Mouse (Mus musculus): ENCODE results near the gene Myoc. TPM values are rescaled to one million over a fixed set of nuclear protein-coding genes. Genes with fewer than 3 reads are reported as not detected.

Gene Myoc
- 0.15 and 0.46 TPM in 2 replicates for polyA plus RNA-seq (2015; fragmentation: Nextera tagmentation; extraction: Ambion mirVana)

- H3K27me3 ChIP-seq: no peaks in the 10 kb centered on the region
- no peak for ATAC-seq (ENCODE audit: insufficient number of reproducible peaks, low FRiP score, low TSS enrichment, low read depth)
- H3K4me2 ChIP-seq: no peak within 1 kb of the TSS
- peaks cover 10% of the 10 kb centered on the region; the same call in 1 of the 2 replicates for H3K4me1 ChIP-seq
- H3K4me3 ChIP-seq: no peak within 1 kb of the TSS
- no peaks in the 10 kb centered on the region for H3K36me3 ChIP-seq
- WGBS: 82% methylated on average over 10 of the region's 10 CpGs
- H3K9me3 ChIP-seq: no peaks in the 10 kb centered on the region
- no peak within 1 kb of the TSS for H3K9ac ChIP-seq
- H3K27ac ChIP-seq: no peak within 1 kb of the TSS
These were observed at the start of gene Myoc for GRCm38 (mm10) chr1:162639051-162639750. TSS of gene Myoc (plus strand) at chr1:162639155.

GRCm38 (mm10) chr1:162589443-162589842 lies 49.5 kb upstream of the Myoc start:
- no peak for ATAC-seq (ENCODE audit: insufficient number of reproducible peaks, low FRiP score, low TSS enrichment, low read depth)
- H3K4me2 ChIP-seq: no peak overlapping the region
- H3K27me3 ChIP-seq: no peaks in the 10 kb centered on the region
- WGBS: 17% methylated on average over 9 of the region's 9 CpGs
- H3K36me3 ChIP-seq: peaks cover 26% of the 10 kb centered on the region
- no peak overlapping the region for H3K27ac ChIP-seq
- H3K9me3 ChIP-seq: no peaks in the 10 kb centered on the region
- H3K4me1 ChIP-seq: no peaks in the 10 kb centered on the region
- H3K9ac ChIP-seq: no peak overlapping the region
- no peak overlapping the region for H3K4me3 ChIP-seq

- Histone ChIP-seq H3K27ac (no peak overlapping the region), H3K27me3 (no peaks in the 10 kb centered on the region), H3K4me3 (no peak overlapping the region), H3K4me1 (no peaks in the 10 kb centered on the region), H3K36me3 (peaks cover 24% of the 10 kb centered on the region), H3K9ac (no peak overlapping the region), H3K9me3 (no peaks in the 10 kb centered on the region), H3K4me2 (no peak overlapping the region)
- no peak for ATAC-seq (ENCODE audit: insufficient number of reproducible peaks, low FRiP score, low TSS enrichment, low read depth)
- WGBS: 76% methylated on average over 8 of the region's 8 CpGs
These were observed 48.4 kb upstream of the Myoc start for GRCm38 (mm10) chr1:162590415-162590997.

GRCm38 (mm10) chr1:162597379-162598102 lies 41.4 kb upstream of the Myoc start:
- peaks cover 38% of the 10 kb centered on the region for H3K36me3 ChIP-seq
- no peak overlapping the region for H3K27ac ChIP-seq
- H3K4me2 ChIP-seq: no peak overlapping the region

GRCm38 (mm10) chr1:162599617-162600016 lies 39.3 kb upstream of the Myoc start:
- Histone ChIP-seq H3K36me3 (peaks cover 31% of the 10 kb centered on the region), H3K27me3 (no peaks in the 10 kb centered on the region), H3K4me1 (no peaks in the 10 kb centered on the region), H3K9ac (no peak overlapping the region), H3K27ac (no peak overlapping the region), H3K4me3 (no peak overlapping the region), H3K9me3 (no peaks in the 10 kb centered on the region), H3K4me2 (no peak overlapping the region)
- ATAC-seq (ENCODE audit: insufficient number of reproducible peaks, low FRiP score, low TSS enrichment, low read depth): no peak
- WGBS: 88% methylated on average over 5 of the region's 5 CpGs

More at GRCm38 (mm10) chr1:162597379-162598102, 41.4 kb upstream of the Myoc start:
- Histone ChIP-seq H3K4me1 (no peaks in the 10 kb centered on the region), H3K4me3 (no peak overlapping the region), H3K27me3 (no peaks in the 10 kb centered on the region), H3K9me3 (no peaks in the 10 kb centered on the region), H3K9ac (no peak overlapping the region)
- no peak for ATAC-seq (ENCODE audit: insufficient number of reproducible peaks, low FRiP score, low TSS enrichment, low read depth)
- 80% methylated on average over 3 of the region's 3 CpGs for WGBS

GRCm38 (mm10) chr1:162601288-162601687 lies 37.7 kb upstream of the Myoc start:
- Histone ChIP-seq H3K4me1 (no peaks in the 10 kb centered on the region), H3K27me3 (no peaks in the 10 kb centered on the region), H3K27ac (no peak overlapping the region), H3K9me3 (no peaks in the 10 kb centered on the region), H3K4me3 (no peak overlapping the region), H3K36me3 (peaks cover 31% of the 10 kb centered on the region), H3K4me2 (no peak overlapping the region), H3K9ac (no peak overlapping the region)
- 74% methylated on average over 4 of the region's 4 CpGs for WGBS
- ATAC-seq (ENCODE audit: insufficient number of reproducible peaks, low FRiP score, low TSS enrichment, low read depth): no peak

- Histone ChIP-seq H3K27ac (no peak overlapping the region), H3K27me3 (no peaks in the 10 kb centered on the region), H3K4me3 (no peak overlapping the region), H3K9ac (no peak overlapping the region), H3K4me2 (no peak overlapping the region), H3K36me3 (no peaks in the 10 kb centered on the region), H3K4me1 (peaks cover 5% of the 10 kb centered on the region; the same call in 1 of the 2 replicates), H3K9me3 (no peaks in the 10 kb centered on the region)
- 9% methylated on average over 1 of the region's 1 CpGs for WGBS
- no peak for ATAC-seq (ENCODE audit: insufficient number of reproducible peaks, low FRiP score, low TSS enrichment, low read depth)
These were observed 30.8 kb upstream of the Myoc start for GRCm38 (mm10) chr1:162608127-162608526.

GRCm38 (mm10) chr1:162609633-162610250 lies 29.2 kb upstream of the Myoc start:
- no peak overlapping the region for H3K4me3 ChIP-seq
- 36% methylated on average over 9 of the region's 9 CpGs for WGBS
- no peak overlapping the region for H3K27ac ChIP-seq
- H3K27me3 ChIP-seq: no peaks in the 10 kb centered on the region
- no peak overlapping the region for H3K4me2 ChIP-seq
- no peak for ATAC-seq (ENCODE audit: insufficient number of reproducible peaks, low FRiP score, low TSS enrichment, low read depth)
- no peaks in the 10 kb centered on the region for H3K36me3 ChIP-seq
- no peak overlapping the region for H3K9ac ChIP-seq
- no peaks in the 10 kb centered on the region for H3K9me3 ChIP-seq
- H3K4me1 ChIP-seq: peaks cover 5% of the 10 kb centered on the region; the same call in 1 of the 2 replicates

GRCm38 (mm10) chr1:162611191-162611590 lies 27.8 kb upstream of the Myoc start:
- no peaks in the 10 kb centered on the region for H3K27me3 ChIP-seq
- H3K4me1 ChIP-seq: peaks cover 5% of the 10 kb centered on the region; the same call in 1 of the 2 replicates
- no peak overlapping the region for H3K4me2 ChIP-seq
- no peak overlapping the region for H3K27ac ChIP-seq
- H3K4me3 ChIP-seq: no peak overlapping the region
- H3K9me3 ChIP-seq: no peaks in the 10 kb centered on the region
- H3K36me3 ChIP-seq: no peaks in the 10 kb centered on the region
- 81% methylated on average over 4 of the region's 4 CpGs for WGBS
- no peak for ATAC-seq (ENCODE audit: insufficient number of reproducible peaks, low FRiP score, low TSS enrichment, low read depth)
- no peak overlapping the region for H3K9ac ChIP-seq

- Histone ChIP-seq H3K4me2 (no peak overlapping the region), H3K27me3 (no peaks in the 10 kb centered on the region), H3K36me3 (no peaks in the 10 kb centered on the region), H3K4me3 (no peak overlapping the region), H3K4me1 (no peaks in the 10 kb centered on the region), H3K27ac (no peak overlapping the region), H3K9me3 (no peaks in the 10 kb centered on the region), H3K9ac (no peak overlapping the region)
- ATAC-seq (ENCODE audit: insufficient number of reproducible peaks, low FRiP score, low TSS enrichment, low read depth): no peak
- WGBS: 79% methylated on average over 1 of the region's 1 CpGs
These were observed 23.4 kb upstream of the Myoc start for GRCm38 (mm10) chr1:162615511-162615910.

- H3K9me3 ChIP-seq: no peaks in the 10 kb centered on the region
- 64% methylated on average over 4 of the region's 4 CpGs for WGBS
- H3K27me3 ChIP-seq: no peaks in the 10 kb centered on the region
These were observed 18.5 kb upstream of the Myoc start for GRCm38 (mm10) chr1:162620487-162620886.

GRCm38 (mm10) chr1:162623895-162624294 lies 15.1 kb upstream of the Myoc start:
- H3K4me2 ChIP-seq: no peak overlapping the region
- no peaks in the 10 kb centered on the region for H3K36me3 ChIP-seq
- H3K27me3 ChIP-seq: no peaks in the 10 kb centered on the region
- H3K9ac ChIP-seq: no peak overlapping the region
- no peak overlapping the region for H3K27ac ChIP-seq
- no peaks in the 10 kb centered on the region for H3K4me1 ChIP-seq
- no peaks in the 10 kb centered on the region for H3K9me3 ChIP-seq
- WGBS: 32% methylated on average over 4 of the region's 4 CpGs
- no peak for ATAC-seq (ENCODE audit: insufficient number of reproducible peaks, low FRiP score, low TSS enrichment, low read depth)
- H3K4me3 ChIP-seq: no peak overlapping the region

More at GRCm38 (mm10) chr1:162620487-162620886, 18.5 kb upstream of the Myoc start:
- H3K36me3 ChIP-seq: no peaks in the 10 kb centered on the region
- H3K4me1 ChIP-seq: no peaks in the 10 kb centered on the region
- H3K4me3 ChIP-seq: no peak overlapping the region
- no peak overlapping the region for H3K4me2 ChIP-seq
- ATAC-seq (ENCODE audit: insufficient number of reproducible peaks, low FRiP score, low TSS enrichment, low read depth): no peak
- H3K27ac ChIP-seq: no peak overlapping the region
- no peak overlapping the region for H3K9ac ChIP-seq

Measured in limb, embryonic 15.5 days (tissue).